Mouse (Mus musculus) adrenal gland, postnatal 14 days (tissue): ENCODE measurements around the gene Tmem219. TPM values are rescaled to one million over a fixed set of nuclear protein-coding genes. Genes with fewer than 3 reads are reported as not detected.
A peak's percentile ranks its signal among the peaks of the same experiment; 100 is the strongest.

Source experiments
- DNase-seq: peaks from one replicate; pipeline ENCODE4 v3.0.0; 2021; ENCODE audit warnings: mixed read lengths
- long read RNA-seq, 2 experiments: library from polyadenylated mRNA; stranded (forward); transcript quantifications; one replicate each; pipeline ENCODE4 v2.0.0; 2021
- total RNA-seq: library from RNA; stranded (reverse); gene quantifications from 2 replicates; pipeline ENCODE4 v1.2.3, GENCODE M21; 2021

The Tmem219 gene
- total RNA-seq = 27.6 and 27.9 TPM in 2 replicates
- long read RNA-seq, experiment 1, transcript Tmem219-201 (6 exons, 941 nt) = major isoform, 7 of 21 reads
- long read RNA-seq, experiment 1, transcript Tmem219-204 (6 exons, 915 nt) = minor isoform, 6 of 21 reads
- long read RNA-seq, experiment 1, partial matches to known transcripts = 3 of 21 reads
- long read RNA-seq, experiment 1, other reads (novel, unspliced or antisense) = 0 of 21 reads
- long read RNA-seq, experiment 2, transcript Tmem219-201 (6 exons, 941 nt) = major isoform, 7 of 25 reads
- long read RNA-seq, experiment 2, partial matches to known transcripts = 2 of 25 reads
- long read RNA-seq, experiment 2, other reads (novel, unspliced or antisense) = 6 of 25 reads

DNA sequence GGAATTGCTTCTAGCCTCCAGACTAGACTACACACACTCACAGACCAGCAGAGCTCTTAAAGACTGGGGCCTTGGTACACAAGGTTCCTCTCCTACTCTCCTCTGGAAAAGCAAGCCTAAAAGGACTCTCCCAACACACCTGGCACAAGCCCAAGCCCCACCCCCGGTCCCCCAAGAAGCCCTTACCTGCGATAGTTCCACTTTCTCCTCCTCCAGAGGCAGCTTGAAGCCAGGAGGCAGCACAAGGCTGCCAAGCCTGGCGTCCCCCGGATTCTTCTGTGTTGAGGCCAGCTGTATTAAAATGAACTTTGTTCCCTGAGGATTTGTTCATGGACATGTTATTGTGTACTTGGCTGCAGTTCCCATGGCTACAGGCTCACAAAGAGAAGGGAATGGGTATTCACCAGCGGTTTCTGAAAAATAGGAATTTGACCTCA is at the start of gene Tmem219:
TSS of gene Tmem219 (minus strand) at position 294 of the 437 bp plus-strand sequence.
- peak; percentile 58 for DNase-seq

DNA sequence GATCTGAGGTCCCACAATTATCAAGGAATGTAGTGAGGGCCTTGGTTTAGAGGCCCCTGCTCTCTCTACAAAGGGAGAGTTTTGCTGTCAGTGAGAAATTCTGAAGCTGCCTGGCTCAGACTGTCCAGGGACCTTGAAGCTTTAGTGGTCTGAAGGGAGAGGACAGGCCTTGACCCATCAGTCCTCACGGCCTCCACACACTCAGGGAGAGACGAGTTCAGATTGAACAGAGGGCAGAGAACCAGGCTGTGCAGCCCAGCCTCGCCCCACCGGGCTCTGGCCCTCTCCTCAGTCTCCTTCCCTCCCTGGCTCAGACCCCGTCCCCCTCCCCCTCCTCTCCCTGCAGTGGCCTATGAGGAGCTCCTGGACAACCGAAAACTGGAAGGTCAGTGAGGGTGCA is 44.6 kb upstream of the Tmem219 start:
- peak; percentile 60 for DNase-seq

DNA sequence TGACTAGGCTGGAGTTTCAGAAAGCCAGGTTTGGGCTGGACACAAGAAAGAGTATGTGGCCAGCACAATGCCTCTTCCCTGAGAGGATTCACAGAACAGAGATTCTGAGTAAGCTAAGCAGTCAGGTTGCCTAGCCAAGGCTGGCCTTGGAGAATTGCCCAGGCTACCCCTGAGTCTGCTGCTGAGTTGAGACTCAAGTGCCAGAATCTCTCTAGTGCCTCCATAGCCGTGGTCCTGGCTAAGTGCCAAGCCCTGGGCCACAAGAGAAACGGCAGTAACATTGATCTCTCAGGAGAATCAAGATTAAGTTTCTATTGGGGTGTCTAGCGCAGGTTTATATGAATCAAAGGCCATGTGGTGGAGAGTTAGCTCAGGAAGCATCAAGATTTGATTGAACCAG is 42.9 kb upstream of the Tmem219 start:
- no peak for DNase-seq

DNA sequence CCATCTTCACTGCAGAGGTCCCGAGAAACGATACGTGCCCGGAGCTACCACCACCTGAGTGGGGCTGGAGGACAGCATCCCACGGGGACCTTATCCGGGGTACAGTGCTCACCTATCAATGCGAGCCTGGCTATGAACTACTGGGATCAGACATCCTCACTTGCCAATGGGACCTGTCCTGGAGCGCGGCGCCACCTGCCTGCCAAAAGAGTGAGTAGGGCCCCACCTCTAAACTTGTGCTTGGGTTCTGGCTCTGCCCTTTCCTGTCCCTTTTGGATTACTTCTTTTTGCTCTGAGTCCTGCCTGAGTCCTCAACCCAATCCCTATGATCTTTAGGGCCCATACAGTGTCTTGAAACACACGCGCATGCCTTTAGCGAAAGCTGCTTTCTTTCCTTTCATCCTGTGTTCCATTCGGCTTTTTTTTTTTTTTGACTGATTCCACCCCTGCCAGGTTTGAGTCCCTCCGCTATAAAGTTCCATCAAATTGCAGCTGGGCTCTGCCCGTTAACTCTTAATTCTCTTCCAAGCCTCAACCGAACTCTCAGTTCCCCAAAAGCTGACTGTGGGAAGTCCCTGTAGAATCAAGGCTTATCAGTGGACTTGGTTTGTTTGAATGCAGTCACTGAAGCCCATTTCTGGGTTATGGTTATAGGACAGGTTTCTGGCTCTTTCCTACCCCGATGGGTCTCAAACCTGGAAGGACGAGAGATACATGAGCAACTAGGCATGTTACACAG is 41.0 kb upstream of the Tmem219 start:
- peak; percentile 63 for DNase-seq

DNA sequence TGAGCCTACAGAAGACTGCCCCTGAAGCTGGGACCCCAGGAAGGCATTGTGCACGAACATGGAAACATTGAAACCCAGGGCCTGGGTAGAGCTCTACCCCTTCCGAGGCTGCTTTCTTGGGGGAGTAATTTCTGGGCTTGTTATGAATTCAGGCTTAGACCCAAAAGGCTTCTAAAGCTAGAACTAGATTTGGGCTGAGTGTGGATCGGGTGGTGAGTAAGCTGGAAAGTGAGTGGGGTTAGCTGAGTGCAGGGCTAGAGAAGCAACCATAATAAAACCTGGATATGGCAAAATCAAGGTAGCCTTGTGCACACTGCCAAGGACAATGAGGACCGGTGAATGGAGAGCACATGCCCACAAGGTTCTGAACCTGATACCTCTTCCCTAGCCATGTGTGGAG is 39.2 kb upstream of the Tmem219 start:
- DNase-seq = no peak

DNA sequence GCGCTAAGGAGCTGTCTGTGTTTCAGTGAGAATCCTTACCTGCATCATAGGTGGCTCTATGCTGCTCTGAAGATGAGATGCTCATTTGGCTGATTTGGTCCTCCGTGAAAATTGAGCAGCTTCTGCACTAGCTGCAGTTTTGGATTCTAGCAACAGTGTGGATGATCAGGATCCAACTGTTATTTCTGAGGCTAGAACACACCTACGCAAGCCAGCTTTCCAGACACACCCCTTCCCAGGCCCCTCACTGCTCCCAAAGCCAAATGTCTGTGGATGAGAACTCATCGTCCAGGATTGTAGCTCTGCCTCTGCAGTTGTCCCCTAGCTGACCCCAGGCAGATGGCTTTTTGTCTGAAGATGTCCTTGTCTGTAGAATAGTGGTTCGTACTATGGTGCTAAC is 38.4 kb upstream of the Tmem219 start:
- DNase-seq = no peak

DNA sequence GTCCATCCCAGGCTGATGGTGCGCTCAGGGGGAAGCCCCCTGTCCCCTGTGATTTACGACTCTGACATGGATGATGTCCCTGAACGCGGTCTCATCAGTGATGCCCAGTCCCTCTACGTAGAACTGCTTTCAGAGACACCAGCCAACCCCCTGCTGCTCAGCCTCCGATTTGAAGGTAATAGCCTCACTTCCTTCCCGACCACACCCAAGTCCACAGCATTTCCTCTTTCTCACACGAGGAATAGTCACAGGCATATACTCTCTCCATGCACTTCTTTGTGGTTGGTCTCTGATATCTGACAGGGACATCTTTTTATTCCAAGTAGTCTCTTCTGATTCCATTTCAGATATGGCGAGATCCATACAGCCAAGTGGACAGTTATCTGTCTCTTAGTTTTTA is 37.1 kb upstream of the Tmem219 start:
- no peak for DNase-seq

DNA sequence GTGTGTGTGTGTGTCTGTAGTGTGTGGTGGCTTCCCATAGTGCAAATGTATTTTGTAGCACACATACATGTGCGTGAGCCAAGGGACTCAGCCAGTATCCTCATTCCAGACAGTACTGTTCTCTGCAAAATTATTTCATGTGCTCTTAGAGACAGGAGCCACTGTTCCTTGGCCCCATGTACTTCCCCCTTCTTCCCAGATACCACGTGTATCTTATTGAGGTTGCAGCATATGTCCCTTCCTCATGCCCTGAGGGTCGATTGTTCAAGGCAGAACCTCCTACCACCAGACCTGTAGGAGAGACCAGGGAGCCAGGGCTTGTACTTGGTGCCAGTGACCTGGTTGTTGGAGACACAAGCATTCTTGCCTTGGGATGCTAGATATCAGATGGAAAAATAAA is 32.4 kb upstream of the Tmem219 start:
- DNase-seq = no peak

DNA sequence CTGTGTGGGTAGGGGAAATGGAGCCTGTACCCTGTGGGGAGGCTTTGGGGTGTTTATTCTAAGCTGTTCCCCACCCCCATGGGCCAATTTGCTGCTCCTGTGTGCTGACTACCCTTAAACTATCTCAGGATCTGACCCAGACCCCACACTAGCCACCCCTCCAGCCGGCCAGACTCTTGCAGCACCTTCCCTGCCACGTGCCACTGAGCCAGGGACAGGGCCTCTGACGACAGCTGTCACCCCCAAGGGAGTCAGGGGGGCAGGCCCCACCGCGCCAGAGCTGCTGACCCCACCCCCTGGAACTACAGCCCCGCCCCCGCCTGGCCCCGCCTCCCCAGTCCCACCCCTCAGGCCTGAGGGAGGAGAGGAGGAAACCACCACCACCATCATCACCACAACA is 29.9 kb upstream of the Tmem219 start:
- DNase-seq = no peak

DNA sequence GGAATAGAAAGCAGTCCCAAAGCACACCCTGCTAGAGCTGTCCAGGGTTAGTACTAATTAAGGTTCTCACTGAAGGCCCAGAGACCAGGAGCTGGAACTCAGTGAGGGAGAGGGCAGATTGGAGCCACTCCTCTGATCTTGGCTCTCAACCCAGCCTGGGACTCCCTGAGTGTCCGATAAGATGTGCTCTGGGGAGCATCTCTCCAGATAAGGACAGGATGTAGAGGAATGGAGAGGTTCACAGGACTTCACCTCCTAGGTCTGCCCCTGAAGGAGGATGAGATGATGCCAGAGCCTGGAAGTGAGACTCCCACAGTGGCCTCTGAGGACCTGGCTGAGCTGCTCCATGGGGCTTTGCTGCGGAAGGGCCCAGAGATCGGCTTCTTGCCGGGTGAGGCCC is 29.0 kb upstream of the Tmem219 start:
- DNase-seq = no peak

DNA sequence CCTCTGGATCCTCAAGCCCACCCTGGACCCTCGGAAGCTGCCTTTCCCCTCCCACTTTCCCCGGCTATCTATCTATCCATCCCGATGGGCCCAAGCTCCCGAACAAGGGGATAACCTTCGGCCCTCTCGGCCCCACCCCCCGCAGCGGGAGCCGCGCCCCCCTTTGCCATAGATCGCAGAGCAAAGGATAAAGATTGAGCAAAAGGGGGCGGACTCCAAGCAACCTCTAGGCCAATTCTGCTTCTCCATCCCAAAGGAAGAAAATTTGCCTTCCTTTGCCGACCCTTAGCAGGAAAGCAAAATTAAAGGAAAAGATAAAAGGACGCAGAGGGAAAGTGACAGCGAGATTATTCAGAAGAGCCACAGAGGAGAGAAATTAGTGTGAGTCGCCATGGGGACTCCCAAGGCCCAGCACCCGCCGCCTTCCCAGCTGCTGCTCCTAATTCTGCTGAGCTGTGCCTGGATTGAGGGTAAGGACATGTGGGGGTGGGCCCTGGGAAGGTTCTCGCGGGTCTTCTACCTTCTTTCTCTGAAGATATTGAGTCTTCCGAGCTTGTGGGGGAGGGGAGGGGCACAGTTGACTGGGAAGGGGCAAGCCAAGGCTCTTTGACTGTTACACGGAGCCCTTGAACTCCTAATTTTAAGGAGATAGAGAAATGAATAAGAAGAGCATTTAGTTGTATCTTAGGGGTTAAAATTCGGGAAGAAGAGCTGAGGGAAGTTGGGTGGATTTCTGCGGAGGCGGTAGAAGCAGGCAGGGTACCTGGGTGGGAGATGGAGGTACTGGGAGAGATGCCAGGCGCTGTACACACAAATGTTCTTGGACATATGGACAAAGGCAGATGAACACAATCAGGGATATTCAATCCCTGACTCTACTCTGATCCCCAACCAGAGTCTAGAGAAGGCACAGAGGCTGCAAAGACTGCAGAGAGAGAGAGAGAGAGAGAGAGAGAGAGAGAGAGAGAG is 28.2 kb upstream of the Tmem219 start:
- DNase-seq = no peak

DNA sequence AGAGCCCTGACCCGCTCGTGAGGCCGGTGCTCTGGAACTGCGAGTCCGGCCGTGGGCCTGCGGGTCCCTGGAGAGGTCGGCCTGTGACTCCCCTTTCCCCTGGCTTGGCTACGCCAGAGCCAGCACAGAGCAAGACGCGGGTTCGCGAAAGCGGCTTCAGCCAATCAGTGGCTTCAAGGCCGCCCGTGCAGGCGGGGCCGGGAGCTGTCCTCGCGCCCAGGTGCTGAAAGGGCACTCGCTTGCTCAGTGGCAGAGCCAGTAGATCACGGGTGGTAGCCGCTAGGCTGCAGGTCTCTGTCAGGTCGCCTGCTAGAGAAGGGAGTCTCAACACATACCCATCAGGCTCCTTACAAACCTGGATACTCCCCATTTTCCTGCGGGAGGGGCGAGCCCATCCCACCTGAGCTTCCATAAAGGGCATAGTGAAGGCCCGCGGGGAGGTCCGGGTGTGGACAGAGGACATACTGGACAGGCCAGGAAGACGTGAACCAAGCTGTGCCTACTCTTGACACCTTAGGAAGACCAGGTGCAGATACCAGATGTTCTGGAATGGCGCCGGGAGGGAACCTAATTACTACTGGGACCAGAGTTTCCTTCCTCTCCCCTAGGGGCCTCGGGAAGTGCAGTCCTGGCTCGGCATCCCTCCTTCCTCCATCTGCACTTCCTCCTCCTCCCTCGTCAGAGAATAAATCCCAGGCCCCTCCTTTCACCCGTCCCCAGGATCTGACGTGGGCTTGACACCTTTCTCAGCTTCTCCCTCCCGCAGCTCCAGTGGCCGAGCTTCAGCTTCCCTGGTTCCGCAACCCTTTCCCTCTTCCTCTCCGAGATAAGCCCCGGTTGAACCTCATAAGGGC is 27.3 kb upstream of the Tmem219 start, which contains the start of gene Sez6l2:
TSS of gene Sez6l2 (plus strand) at position 771 of the 854 bp plus-strand sequence.
- peak; percentile 96 for DNase-seq

DNA sequence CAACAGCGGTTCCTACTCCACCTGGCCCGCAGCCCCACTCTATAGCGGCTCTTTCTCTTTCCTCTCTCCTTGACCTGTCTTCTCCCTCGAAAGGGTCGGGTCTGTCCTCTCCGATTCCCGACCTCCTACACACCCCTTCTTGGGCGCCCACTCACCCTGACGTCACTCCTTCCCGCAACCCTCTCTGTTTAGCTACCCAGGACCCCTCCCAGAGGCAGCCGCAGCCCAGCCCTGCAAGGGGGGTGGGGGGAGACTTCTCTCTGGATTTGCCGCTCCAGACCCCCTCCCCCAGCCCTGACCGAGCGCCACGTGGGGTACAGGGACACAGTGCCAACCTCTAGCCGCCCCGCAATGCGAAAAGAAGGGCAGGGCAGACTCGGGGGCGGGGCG is 26.7 kb upstream of the Tmem219 start, which contains the start of gene Asphd1:
TSS of gene Asphd1 (minus strand) at position 180 of the 390 bp plus-strand sequence.
- DNase-seq = no peak

DNA sequence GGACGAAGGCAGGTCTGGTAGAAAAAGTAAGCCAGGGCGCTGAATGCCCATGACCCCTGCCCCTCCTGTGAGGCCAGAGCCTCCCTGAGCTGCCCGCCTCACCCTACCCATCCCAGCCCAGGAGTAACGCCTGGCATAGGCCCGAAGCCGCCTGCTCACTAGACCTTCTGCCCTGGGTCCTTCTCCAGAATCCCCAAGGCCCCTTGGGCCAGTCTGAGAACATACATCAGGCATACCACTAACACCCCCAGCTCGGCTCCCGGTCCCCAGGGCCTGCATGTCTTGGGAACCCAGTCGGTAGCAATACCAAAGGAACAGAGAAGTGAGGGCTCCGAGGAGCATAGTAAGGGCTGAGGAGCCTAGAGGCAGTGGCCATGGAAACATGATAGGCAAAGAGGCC is 25.9 kb upstream of the Tmem219 start:
- DNase-seq = no peak

DNA sequence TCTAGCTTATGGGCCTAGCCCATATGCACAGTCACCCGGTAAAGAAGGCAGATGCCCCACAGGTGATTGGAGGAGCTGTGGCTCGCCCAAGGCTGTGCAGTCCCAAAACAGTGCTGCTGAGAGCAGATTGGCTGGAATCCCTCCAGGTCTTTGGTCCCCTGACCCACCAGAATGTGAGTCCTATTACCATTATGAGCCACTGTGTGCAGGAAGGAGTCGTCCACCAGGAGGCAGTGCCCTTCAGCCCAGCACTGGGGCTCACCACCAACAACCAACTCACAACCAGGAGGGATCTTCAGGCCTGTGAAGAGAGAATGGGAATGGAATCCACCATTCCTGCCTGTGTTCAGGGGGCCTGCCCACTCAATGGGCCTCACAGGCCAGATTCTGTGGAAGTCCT is 23.8 kb upstream of the Tmem219 start:
- DNase-seq = peak; percentile 67

DNA sequence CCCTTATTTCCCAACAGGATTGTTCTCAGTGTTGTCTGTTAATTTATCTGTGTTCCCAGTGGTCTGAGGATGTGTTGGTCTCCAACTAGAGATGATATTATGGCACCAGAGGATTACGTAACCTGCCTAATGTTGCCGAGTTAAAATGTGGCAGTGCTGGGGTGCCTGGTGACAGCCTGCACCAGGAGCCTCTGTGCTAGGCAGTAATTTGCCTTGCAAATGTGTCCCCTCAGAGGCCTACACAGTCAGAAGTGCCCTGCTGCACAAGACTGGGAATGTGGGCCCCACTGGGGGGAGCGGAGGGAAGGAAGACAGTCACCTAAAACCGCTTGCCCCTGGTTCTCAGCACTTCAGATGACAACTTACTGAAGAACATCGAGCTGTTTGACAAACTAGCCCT is 19.1 kb upstream of the Tmem219 start:
- DNase-seq = no peak

DNA sequence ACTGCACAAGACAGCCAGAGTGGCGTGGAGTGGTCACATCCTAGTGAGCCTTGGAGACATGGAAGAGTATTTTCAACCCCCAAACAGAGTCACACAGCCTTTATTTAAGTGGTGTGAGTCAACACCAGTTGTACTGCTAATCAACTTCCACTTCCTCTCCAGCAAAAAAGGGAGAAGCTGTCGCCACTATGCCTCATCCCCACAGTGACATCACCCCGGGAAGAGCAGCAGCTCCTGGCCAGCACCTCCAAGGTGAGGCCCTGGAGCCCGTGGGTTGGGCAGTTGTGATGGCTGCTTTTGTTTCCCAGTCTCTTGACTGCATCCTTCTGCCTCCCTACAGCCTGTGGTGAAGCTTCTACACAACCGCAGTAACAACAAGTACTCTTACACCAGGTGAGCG is 18.5 kb upstream of the Tmem219 start:
- no peak for DNase-seq

DNA sequence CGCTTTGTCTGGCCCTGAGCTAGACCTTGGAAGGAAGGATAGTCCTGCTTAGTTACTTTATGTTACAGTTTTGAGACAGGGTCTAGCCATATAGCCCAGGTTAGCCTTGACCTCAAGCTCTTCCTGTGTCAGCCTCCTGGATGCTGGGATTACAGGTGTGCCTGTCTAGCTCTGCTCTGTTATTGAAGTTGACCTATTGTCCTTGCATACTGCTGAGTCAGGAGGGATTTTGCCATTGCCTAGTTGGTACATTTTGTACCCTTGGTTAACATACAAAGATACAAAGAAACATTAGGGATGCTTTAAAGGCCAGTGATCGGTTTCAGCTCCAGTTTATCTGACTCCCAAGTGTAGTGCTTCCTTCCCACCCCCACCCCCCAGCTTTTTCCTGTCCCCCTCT is 9.9 kb upstream of the Tmem219 start:
- no peak for DNase-seq

DNA sequence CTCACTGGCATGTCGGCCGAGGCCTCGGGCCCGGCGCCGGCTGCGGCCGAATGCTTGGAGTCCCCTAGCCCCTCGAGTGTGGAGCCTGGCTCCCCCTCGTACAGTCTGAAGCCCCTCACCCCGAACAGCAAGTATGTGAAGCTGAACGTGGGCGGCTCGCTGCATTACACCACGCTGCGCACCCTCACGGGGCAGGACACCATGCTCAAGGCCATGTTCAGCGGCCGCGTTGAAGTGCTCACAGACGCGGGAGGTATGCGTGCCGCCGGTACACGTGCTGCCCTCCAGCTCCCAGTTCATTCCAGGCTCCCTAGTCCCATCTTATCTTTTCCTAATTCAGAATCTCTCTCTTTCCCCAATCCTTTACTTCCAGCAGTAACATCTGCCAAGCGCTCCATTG is 6.3 kb upstream of the Tmem219 start:
- peak; percentile 59 for DNase-seq

DNA sequence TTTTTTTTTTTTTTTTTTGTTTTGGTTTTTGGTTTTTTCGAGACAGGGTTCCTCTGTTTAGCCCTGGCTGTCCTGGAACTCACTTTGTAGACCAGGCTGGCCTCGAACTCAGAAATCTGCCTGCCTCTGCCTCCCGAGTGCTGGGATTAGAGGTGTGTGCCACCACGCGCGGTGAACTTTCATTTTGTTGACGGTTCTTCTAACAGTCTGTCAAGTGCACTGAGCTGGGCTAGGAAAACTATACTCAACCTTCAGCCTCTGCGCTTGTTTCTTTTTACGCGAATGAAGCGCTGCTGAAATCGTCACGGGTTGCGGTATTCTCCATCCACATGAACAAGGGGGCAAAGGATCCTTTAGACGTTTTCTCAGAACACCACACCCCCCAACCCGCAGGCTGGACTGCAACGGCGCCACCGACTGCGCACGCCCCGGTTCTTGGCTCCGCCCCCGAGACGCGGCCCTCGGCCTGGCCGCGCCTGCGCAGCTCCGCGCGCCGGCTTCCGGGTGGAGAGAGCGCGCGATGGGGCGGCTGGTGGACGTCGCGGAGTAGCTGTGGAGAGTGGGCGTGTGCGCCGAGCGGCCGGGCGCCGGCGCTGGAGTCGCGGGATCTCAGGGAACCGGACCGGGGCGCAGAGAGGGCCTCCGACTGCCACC is 5.8 kb upstream of the Tmem219 start, which contains the start of gene Kctd13:
TSS of gene Kctd13 (plus strand) at position 496 of the 654 bp plus-strand sequence.
- DNase-seq = peak; percentile 97

DNA sequence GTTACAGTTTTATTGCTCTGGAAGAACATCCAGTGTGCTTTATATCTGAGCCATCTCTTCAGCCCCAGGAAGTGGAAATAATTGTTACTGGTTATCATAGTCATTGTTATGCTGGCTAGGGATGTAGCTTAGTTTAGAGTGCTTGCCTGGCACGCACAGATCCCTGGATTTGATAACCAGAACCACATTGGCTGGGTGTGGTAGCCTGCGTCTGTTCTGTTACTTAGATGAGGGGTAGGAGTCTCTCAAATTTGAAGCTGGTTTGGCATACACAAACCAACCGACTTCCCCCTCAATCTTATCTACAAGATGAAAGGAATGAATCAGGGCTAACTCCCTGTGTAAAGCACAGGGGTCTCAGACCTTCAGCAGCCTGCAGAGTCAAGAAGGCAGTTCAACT is 3.6 kb upstream of the Tmem219 start:
- no peak for DNase-seq
